ENCODE assay signal across 14 mouse cellular contexts in genomic region chr1:170448244-170448643, GRCm38 (mm10).
"Had no signal": no experiment of that assay in that cellular context is flagged by ENCODE, and none has a peak within 500 bp of the region (broad histone marks: within the 10 kb centered on the region; RNA-seq: fewer than 3 reads in every experiment).

No protein-coding gene starts in this region.

- H3K4me2 ChIP-seq: lung, embryonic 14.5 days; midbrain, embryonic 11.5 days; midbrain, embryonic 13.5 days; midbrain, embryonic 15.5 days; stomach, embryonic 15.5 days had no signal

- H3K27ac ChIP-seq: liver, embryonic 14.5 days; midbrain, embryonic 13.5 days; midbrain, embryonic 15.5 days; stomach, embryonic 15.5 days; stomach, postnatal 0 days had no signal

- H3K36me3 ChIP-seq: midbrain, embryonic 13.5 days; midbrain, embryonic 15.5 days; stomach, embryonic 15.5 days had no signal

- H3K9me3 ChIP-seq: midbrain, embryonic 13.5 days; midbrain, embryonic 15.5 days; stomach, embryonic 15.5 days had no signal

- ATAC-seq: midbrain, embryonic 13.5 days; midbrain, embryonic 15.5 days had no signal

- DNase-seq: lung, adult 18-20 months; lung, embryonic 14.5 days; lung, postnatal 10 days; lung, postnatal 4 days; right cerebral cortex, postnatal 14 days; thymus, adult 2 months; thymus, postnatal 25 days; thymus, postnatal 4 days had no signal

- H3K9ac ChIP-seq: liver, embryonic 14.5 days; lung, embryonic 14.5 days; midbrain, embryonic 13.5 days; midbrain, embryonic 15.5 days; stomach, embryonic 15.5 days had no signal

- H3K27me3 ChIP-seq: midbrain, embryonic 13.5 days; midbrain, embryonic 15.5 days; stomach, embryonic 15.5 days had no signal

- H3K4me3 ChIP-seq: midbrain, embryonic 13.5 days; midbrain, embryonic 15.5 days; stomach, embryonic 15.5 days had no signal
